Mouse (Mus musculus) stomach, embryonic 14.5 days (tissue): ENCODE measurements around the gene Gm14409. TPM values are rescaled to one million over a fixed set of nuclear protein-coding genes. Genes with fewer than 3 reads are reported as not detected.
"Not testable (repeated sequence)": the region's sequence is repeated elsewhere in the genome, so short reads cannot be mapped to it uniquely, and the experiment has no call there.

Experiments used
- ATAC-seq: fragments of 200-750 bp; cut with Nextera tagmentation; 2 replicates; pipeline ENCODE4 v1.8.0; 2017; ENCODE audit warnings: low read depth, moderate TSS enrichment; ENCODE audit not compliant: insufficient number of reproducible peaks, insufficient read depth, low FRiP score
- H3K27ac ChIP-seq: fragments of 300-500 bp; sonication (generic); 2 replicates; pipeline ENCODE4 v1.5.1; 2014; ENCODE audit warnings: mild to moderate bottlenecking, low read length, moderate library complexity, mixed read lengths
- H3K27me3 ChIP-seq: fragments of 300-500 bp; sonication (generic); 2 replicates; pipeline ENCODE4 v1.6.1; 2014; ENCODE audit warnings: low read length, control low read depth, mixed read lengths; ENCODE audit not compliant: control insufficient read depth, insufficient read depth
- H3K36me3 ChIP-seq: fragments of 300-500 bp; sonication (generic); 2 replicates; pipeline ENCODE4 v1.6.1; 2014; ENCODE audit warnings: mild to moderate bottlenecking, control low read depth, low read length, moderate library complexity, mixed read lengths; ENCODE audit not compliant: control insufficient read depth, insufficient read depth
- H3K4me1 ChIP-seq: fragments of 300-500 bp; sonication (generic); 2 replicates; pipeline ENCODE4 v1.6.1; 2014; ENCODE audit warnings: low read length, control low read depth, mixed read lengths; ENCODE audit not compliant: control insufficient read depth, insufficient read depth
- H3K4me2 ChIP-seq: fragments of 300-500 bp; sonication (generic); replicated peaks from 2 replicates; pipeline ENCODE4 v1.6.1; 2014; ENCODE audit warnings: low read depth, low read length, control low read depth
- H3K4me3 ChIP-seq: fragments of 300-500 bp; sonication (generic); 2 replicates; pipeline ENCODE4 v1.5.1; 2014; ENCODE audit warnings: low read depth, low read length, control low read depth
- H3K9ac ChIP-seq: fragments of 300-500 bp; sonication (generic); replicated peaks from 2 replicates; pipeline ENCODE4 v1.6.1; 2014; ENCODE audit warnings: low read depth, mild to moderate bottlenecking, control low read depth, low read length, moderate library complexity, mixed read lengths
- H3K9me3 ChIP-seq: fragments of 300-500 bp; sonication (generic); 2 replicates; pipeline ENCODE4 v1.6.1; 2016; ENCODE audit warnings: low read depth, low read length, control low read depth; ENCODE audit not compliant: control insufficient read depth
- WGBS: fragments of 180-500 bp; shearing (Covaris S2); extraction: QIAGEN DNeasy Blood & Tissue Kit; methylation state at CpG from one replicate; pipeline ENCODE4 v1.1.7; 2014; 5-methylcytosine and 5-hydroxymethylcytosine counted together
- polyA plus RNA-seq: library from polyadenylated mRNA; unstranded; fragments of >200 nt; fragmentation: Nextera tagmentation; extraction: Ambion mirVana; gene quantifications from 2 replicates; pipeline ENCODE4 v1.2.1, GENCODE M21; 2014

Gm14409 gene
- polyA plus RNA-seq: not detected in 2 replicates

DNA sequence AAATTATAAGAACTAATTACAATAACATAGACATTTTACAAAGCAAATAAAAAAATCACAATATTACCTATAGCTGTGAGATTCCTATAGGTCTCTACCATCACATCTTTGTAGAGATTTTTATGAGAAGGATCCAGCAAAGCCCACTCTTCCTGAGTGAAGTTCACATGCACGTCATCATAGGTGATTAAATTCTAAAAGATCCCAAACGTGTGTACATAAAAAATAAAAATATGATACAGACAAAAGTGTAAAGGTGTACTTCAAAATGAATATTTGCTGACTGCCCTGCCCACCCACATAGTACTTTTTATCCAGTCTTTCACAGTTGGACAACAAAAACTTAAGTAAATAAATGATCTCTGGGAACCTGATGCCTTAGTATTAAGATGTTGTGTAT, at the start of gene Gm14409:
TSS of gene Gm14409 (minus strand) at position 101 of the 400 bp plus-strand sequence.
- H3K36me3 ChIP-seq, H3K9me3 ChIP-seq, H3K9ac ChIP-seq, H3K4me3 ChIP-seq, H3K27ac ChIP-seq, ATAC-seq, H3K27me3 ChIP-seq, H3K4me1 ChIP-seq, H3K4me2 ChIP-seq: not testable (repeated sequence)
- no CpG with 5 or more reads among the region's 2 CpGs for WGBS

DNA sequence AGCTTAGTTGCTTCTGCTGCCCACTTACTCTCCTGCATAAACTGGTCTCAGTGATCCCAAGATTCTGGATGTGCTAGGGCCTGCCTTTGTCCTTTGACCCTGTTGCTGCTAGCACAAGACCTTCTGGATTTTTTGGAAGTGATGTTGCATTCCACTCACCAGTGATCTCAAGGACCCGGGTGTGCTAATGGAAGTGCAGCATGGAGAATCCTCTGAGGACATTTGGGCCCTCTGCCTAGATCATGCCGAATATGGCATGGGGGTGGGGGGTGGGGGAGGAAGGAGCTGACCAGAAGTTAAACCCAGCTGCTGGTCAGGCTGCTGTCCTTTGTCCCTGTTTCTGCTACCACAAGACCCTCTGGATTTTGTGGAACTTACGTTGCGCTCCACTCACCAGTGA, 42.8 kb upstream of the Gm14409 start:
- H3K4me3 ChIP-seq, H3K9ac ChIP-seq, ATAC-seq, H3K4me2 ChIP-seq, H3K27me3 ChIP-seq, H3K9me3 ChIP-seq, H3K36me3 ChIP-seq, H3K4me1 ChIP-seq, H3K27ac ChIP-seq: not testable (repeated sequence)
- 96% methylated on average over 4 of the region's 4 CpGs for WGBS

- H3K9me3 ChIP-seq, H3K4me1 ChIP-seq, H3K27me3 ChIP-seq, ATAC-seq, H3K4me2 ChIP-seq, H3K9ac ChIP-seq, H3K4me3 ChIP-seq, H3K36me3 ChIP-seq, H3K27ac ChIP-seq: not testable (repeated sequence)
- WGBS: no CpG with 5 or more reads among the region's 2 CpGs
Observed at GRCm38 (mm10) chr2:177304980-177305379, 38.1 kb upstream of the Gm14409 start.

GRCm38 (mm10) chr2:177283701-177284100, 16.9 kb upstream of the Gm14409 start:
- H3K27ac ChIP-seq, H3K9ac ChIP-seq, H3K36me3 ChIP-seq, H3K27me3 ChIP-seq, H3K4me1 ChIP-seq, H3K4me3 ChIP-seq, ATAC-seq, H3K4me2 ChIP-seq, H3K9me3 ChIP-seq: not testable (repeated sequence)
- 25% methylated on average over 3 of the region's 3 CpGs for WGBS

DNA sequence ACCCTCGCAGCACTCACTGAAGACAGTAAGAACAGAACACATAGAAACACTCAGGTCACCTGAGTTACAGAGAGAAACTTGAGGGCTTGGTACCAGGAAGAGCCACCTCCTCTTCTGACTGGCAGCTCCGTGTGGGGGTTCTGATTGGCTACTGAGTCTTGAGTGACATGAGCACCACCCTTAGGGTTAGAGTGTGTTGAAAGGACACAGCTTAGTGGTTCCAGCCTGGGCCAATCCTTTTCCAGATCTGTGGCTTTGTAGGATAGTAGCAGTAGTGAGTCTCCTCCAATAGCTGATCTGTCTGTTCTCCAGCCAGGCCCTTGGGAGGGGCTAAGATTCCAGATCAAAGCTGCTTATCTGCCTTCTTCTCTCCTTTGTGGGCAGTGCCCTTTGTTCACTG, 10.9 kb upstream of the Gm14409 start:
- not testable (repeated sequence) for H3K9ac ChIP-seq, H3K27ac ChIP-seq, H3K9me3 ChIP-seq, H3K4me1 ChIP-seq, ATAC-seq, H3K4me2 ChIP-seq, H3K27me3 ChIP-seq, H3K36me3 ChIP-seq, H3K4me3 ChIP-seq
- WGBS: 82% methylated on average over 1 of the region's 2 CpGs

DNA sequence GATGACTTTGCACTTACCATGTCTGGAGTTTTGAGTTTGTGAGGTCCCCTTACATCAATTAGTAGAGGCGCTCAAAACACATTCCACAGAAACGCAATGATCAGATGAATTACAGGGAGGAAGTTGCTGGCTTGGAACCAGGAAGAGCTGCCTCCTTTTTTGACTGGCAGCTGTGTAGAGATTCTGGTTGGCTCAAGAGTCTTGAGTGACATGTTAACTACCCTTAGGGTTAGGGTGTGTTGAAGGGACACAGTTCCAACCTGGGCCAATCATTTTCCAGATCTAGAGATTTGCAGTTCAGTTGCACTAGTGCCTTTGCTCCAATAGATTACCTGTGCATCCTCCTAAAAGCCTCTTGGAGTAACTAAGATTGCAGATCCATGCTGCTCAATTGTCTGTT, 5.4 kb upstream of the Gm14409 start:
- 80% methylated on average over 2 of the region's 2 CpGs for WGBS
- not testable (repeated sequence) for H3K27me3 ChIP-seq, H3K9me3 ChIP-seq, H3K4me2 ChIP-seq, H3K4me3 ChIP-seq, H3K27ac ChIP-seq, ATAC-seq, H3K4me1 ChIP-seq, H3K9ac ChIP-seq, H3K36me3 ChIP-seq

- not testable (repeated sequence) for H3K4me3 ChIP-seq, H3K36me3 ChIP-seq, H3K4me1 ChIP-seq, H3K27me3 ChIP-seq, ATAC-seq, H3K9me3 ChIP-seq, H3K9ac ChIP-seq, H3K4me2 ChIP-seq, H3K27ac ChIP-seq
- WGBS: 88% methylated on average over 2 of the region's 2 CpGs
Observed at GRCm38 (mm10) chr2:177247449-177247848, 19.4 kb downstream of the Gm14409 start.

- H3K27ac ChIP-seq, H3K9me3 ChIP-seq, H3K4me3 ChIP-seq, ATAC-seq, H3K36me3 ChIP-seq, H3K4me1 ChIP-seq, H3K27me3 ChIP-seq, H3K9ac ChIP-seq, H3K4me2 ChIP-seq: not testable (repeated sequence)
- WGBS: 67% methylated on average over 2 of the region's 2 CpGs
Observed at GRCm38 (mm10) chr2:177230461-177230860, 36.4 kb downstream of the Gm14409 start.
